Mouse (Mus musculus) forebrain, embryonic 10.5 days (tissue): ENCODE measurements around the gene Pak3. TPM values are rescaled to one million over a fixed set of nuclear protein-coding genes. Genes with fewer than 3 reads are reported as not detected.
"Not testable (repeated sequence)": the region's sequence is repeated elsewhere in the genome, so short reads cannot be mapped to it uniquely, and the experiment has no call there.

Experiments used
- DNase-seq: peaks from one replicate; pipeline ENCODE4 v3.0.0-alpha.2; 2017; ENCODE audit warnings: low spot score; ENCODE audit errors: extremely low spot score
- H3K27ac ChIP-seq: fragments of 300-500 bp; sonication (generic); 2 replicates; pipeline ENCODE4 v1.5.1; 2016; ENCODE audit warnings: mild to moderate bottlenecking
- H3K27me3 ChIP-seq: fragments of 300-500 bp; sonication (generic); 2 replicates; pipeline ENCODE4 v1.6.1; 2016; ENCODE audit warnings: mild to moderate bottlenecking; ENCODE audit not compliant: poor library complexity, severe bottlenecking
- H3K36me3 ChIP-seq: fragments of 300-500 bp; sonication (generic); replicated peaks from 2 replicates; pipeline ENCODE4 v1.6.1; 2016; ENCODE audit warnings: mild to moderate bottlenecking, moderate library complexity
- H3K4me1 ChIP-seq: fragments of 300-500 bp; sonication (generic); 2 replicates; pipeline ENCODE4 v1.6.1; 2016
- H3K4me3 ChIP-seq: fragments of 300-500 bp; sonication (generic); 2 replicates; pipeline ENCODE4 v1.5.1; 2016; ENCODE audit warnings: mild to moderate bottlenecking, moderate library complexity
- H3K9me3 ChIP-seq: fragments of 300-500 bp; sonication (generic); 2 replicates; pipeline ENCODE4 v1.6.1; 2016; ENCODE audit warnings: mild to moderate bottlenecking, moderate library complexity
- WGBS: fragments of 180-500 bp; shearing (Covaris S2); methylation state at CpG from one replicate; pipeline ENCODE4 v1.1.7; 2016; 5-methylcytosine and 5-hydroxymethylcytosine counted together
- polyA plus RNA-seq: library from polyadenylated mRNA; unstranded; fragments of >200 nt; fragmentation: Nextera tagmentation; extraction: Ambion mirVana; gene quantifications from 2 replicates; pipeline ENCODE4 v1.2.1, GENCODE M21; 2016

The Pak3 gene
- polyA plus RNA-seq: 60.3 and 62.7 TPM in 2 replicates

DNA sequence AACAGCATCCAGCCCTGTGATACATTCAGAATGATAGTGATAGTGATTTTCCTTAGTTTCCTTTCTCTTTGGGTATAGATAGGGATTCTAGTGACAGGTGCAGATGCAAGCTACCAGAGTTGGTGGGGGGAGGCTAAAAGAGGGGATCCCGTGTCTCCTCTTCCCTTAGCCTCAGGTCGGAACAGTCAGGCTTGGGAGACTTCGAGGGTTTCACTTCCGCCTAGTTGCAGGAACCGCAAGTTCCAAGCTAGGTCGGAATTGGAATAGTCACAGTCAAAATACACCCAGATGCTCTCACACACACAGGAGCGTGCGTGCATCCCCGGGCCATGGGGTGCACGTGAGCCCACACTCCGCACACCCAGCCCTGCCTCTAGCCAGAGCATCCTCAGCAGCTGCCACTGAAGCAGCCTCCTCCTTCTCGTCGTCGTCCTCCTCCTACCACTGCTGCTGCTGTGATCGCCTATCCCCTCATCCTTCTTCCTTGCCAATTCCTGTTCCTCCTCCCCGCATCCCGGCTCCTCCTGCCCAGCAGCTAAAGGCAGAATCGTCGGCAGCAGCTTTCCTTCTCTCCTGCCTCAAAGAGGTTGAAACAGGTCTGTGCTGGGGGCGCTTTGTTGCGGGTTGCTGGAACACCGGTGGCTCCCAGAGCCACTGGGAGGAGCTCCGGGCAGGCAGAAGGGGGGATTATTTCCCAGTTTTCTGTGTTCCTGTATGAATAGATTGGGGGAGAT, at the start of gene Pak3:
Gene Pak3 (plus strand): TSS at position 424 of the 734 bp plus-strand sequence.
- peaks cover 89% of the 10 kb centered on the region for H3K27me3 ChIP-seq
- peaks cover 20% of the 10 kb centered on the region for H3K4me1 ChIP-seq
- WGBS: 13% methylated on average over 23 of the region's 23 CpGs
- no peaks in the 10 kb centered on the region for H3K36me3 ChIP-seq
- DNase-seq: peak; percentile 37
- no peaks in the 10 kb centered on the region for H3K9me3 ChIP-seq
- peak within 1 kb of the TSS; percentile 89 for H3K27ac ChIP-seq
- peak within 1 kb of the TSS; percentile 54 for H3K4me3 ChIP-seq

DNA sequence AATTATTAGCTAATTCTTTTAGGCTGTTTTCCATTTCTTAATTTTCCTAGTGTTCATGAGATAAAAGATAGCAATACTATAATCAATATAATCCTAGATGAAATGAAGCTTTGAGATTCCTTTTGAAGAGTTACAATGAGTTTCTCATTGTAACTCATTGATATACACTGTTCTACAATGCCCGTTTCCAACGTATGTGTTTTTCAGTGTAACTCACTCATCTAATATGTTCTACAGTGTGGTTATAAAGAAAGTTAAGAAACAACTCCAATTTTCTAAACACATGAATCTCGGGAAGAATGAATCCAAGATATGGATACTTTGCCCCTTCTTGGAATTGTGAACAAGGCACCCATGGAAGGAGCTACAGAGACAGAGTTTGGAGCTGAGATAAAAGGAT, 35.5 kb upstream of the Pak3 start:
- WGBS: 80% methylated on average over 3 of the region's 3 CpGs

DNA sequence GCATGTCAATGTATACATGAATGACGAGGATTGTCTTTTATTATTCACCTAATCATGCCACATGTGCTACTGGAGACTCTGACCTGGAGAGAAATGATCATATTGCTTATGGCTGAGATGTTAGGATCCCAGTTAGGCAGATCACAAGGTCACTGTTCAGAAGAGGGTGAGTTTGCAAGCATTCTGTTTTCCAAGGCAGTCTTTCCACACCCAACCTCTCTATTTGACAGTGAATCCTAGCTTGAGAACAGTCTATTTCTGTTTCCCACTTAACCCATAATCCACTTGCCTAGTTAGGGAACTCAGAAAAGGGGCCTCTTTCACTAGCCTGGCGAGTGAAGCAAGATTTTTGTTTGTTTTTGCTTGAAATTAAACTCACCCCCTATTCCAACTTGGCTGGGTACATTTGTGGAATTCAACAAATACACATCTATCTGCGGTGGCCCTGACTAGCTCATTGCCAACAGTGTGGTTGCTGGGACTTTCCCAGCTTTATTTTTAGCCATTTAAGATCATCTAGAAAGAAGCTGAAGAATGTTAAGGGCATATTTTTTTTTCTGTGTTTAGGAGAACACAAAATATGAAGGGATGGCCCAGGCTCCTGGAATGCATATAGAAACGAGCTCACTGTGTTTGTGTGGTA, 17.2 kb upstream of the Pak3 start:
- Histone ChIP-seq H3K36me3 (no peaks in the 10 kb centered on the region), H3K9me3 (no peaks in the 10 kb centered on the region), H3K4me3 (no peak overlapping the region), H3K27ac (no peak overlapping the region), H3K27me3 (peaks cover 85% of the 10 kb centered on the region), H3K4me1 (no peaks in the 10 kb centered on the region)
- 78% methylated on average over 4 of the region's 4 CpGs for WGBS
- DNase-seq: no peak

More for the DNA sequence above, 35.5 kb upstream of the Pak3 start:
- Histone ChIP-seq H3K27ac (no peak overlapping the region), H3K9me3 (peaks cover 3% of the 10 kb centered on the region; the same call in 1 of the 2 replicates), H3K36me3 (no peaks in the 10 kb centered on the region), H3K4me1 (no peaks in the 10 kb centered on the region), H3K27me3 (peaks cover 24% of the 10 kb centered on the region; the same call in 1 of the 2 replicates), H3K4me3 (no peak overlapping the region)
- peak; percentile 100 for DNase-seq

DNA sequence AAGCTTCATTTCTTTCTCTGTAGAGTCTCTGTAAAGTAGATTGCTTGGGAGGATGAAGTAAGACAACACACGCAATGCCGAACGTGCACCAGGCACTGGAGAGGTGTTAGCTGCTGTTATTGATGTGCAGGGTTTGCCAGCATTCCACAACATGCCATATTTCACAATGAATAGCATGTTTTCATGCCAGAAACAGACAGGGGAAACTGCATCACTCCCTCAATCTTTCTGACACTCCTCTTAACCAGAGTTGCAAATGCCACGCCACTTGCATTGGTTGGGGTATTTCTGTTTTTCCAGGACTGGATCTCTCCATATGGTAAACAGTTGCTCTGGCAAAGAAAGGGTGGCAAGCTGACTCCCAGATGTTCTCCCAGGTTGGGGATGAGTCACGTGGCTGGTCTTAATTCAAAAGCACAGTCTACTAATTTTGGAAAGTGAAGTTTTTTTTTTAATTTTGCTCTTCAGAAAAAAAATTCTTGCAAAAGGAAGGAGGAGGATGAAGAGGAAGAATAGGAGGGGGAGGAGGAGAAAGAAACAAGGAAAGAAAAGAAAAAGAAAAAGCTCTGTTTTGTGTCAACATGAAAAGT, 16.5 kb upstream of the Pak3 start:
- H3K36me3 ChIP-seq: no peaks in the 10 kb centered on the region
- WGBS: 78% methylated on average over 5 of the region's 5 CpGs
- H3K4me1 ChIP-seq: no peaks in the 10 kb centered on the region
- H3K9me3 ChIP-seq: no peaks in the 10 kb centered on the region
- H3K27me3 ChIP-seq: peaks cover 78% of the 10 kb centered on the region
- DNase-seq: no peak
- no peak overlapping the region for H3K4me3 ChIP-seq
- no peak overlapping the region for H3K27ac ChIP-seq

DNA sequence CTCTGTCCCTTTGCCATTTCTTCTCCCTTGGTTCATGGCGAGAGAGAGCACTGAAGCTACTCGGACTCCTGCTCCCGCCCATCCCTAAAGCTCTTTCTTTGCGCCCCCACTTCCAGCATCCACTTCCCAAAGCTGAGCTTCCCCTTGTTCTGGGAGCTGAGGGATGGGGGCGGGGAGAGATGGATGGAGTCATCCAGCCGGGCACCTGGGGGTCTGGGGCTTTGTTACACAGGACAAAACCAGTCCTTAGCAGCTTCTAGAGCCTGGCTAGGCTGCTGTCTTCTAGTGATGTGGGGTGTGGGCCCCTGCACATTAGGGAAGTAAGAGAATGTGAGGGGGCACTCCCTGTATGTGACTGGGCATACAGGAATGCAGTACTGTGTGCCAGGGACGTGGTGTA, 526 bp downstream of the Pak3 start:
- DNase-seq: peak; percentile 31
- Histone ChIP-seq H3K4me1 (peaks cover 20% of the 10 kb centered on the region), H3K9me3 (no peaks in the 10 kb centered on the region), H3K36me3 (no peaks in the 10 kb centered on the region), H3K27me3 (peaks cover 89% of the 10 kb centered on the region), H3K27ac (peak overlapping the region; percentile 89), H3K4me3 (peak overlapping the region; percentile 54)
- WGBS: 21% methylated on average over 7 of the region's 7 CpGs

DNA sequence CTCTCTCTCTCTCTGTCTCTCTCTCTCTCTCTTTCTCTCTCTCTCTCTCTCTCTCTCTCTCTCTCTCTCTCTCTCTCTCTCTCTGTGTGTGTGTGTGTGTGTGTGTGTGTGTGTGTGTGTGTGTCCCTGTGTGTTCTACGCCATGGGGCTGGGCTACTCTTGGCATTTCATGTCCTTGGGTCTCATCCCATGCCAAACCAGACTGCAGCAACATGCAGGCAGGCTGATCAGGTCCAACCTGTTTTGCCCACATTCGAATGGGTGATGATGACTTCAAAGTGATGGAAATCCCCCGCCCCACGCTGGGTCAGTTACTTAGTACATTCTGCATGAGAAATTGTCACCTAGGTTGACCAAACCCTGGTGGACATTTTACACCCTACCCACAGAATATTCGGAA, 1.1 kb downstream of the Pak3 start:
- DNase-seq, H3K9me3 ChIP-seq, H3K36me3 ChIP-seq: not testable (repeated sequence)
- WGBS: 66% methylated on average over 5 of the region's 5 CpGs
- Histone ChIP-seq H3K27ac (peak overlapping the region; percentile 89; the same call in 1 of the 2 replicates), H3K4me1 (peaks cover 20% of the 10 kb centered on the region), H3K27me3 (peaks cover 92% of the 10 kb centered on the region), H3K4me3 (peak overlapping the region; percentile 54; the same call in 1 of the 2 replicates)

DNA sequence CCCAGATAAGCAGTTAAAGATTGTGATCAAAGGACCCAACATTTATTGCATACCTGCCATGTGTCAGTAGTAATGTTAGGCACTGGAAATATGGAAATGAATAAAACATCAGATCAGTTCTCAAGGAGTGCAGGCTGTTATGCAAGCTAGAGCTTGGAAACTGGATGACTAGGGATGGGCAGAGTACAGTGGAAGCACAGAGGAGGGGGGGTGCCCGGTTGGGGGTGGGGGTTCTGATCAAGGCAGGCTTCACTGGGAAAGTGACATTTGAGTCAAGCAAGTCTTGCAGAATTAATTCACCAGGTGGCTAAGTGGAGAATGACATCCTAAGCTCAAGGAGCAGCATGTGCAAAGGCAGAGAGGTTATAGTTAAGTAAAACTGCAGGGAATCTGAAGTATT, 1.8 kb downstream of the Pak3 start:
- Histone ChIP-seq H3K27me3 (peaks cover 95% of the 10 kb centered on the region), H3K9me3 (no peaks in the 10 kb centered on the region), H3K36me3 (no peaks in the 10 kb centered on the region), H3K4me3 (no peak overlapping the region), H3K4me1 (peaks cover 20% of the 10 kb centered on the region), H3K27ac (no peak overlapping the region)
- DNase-seq: no peak
- WGBS: 46% methylated on average over 1 of the region's 1 CpGs

DNA sequence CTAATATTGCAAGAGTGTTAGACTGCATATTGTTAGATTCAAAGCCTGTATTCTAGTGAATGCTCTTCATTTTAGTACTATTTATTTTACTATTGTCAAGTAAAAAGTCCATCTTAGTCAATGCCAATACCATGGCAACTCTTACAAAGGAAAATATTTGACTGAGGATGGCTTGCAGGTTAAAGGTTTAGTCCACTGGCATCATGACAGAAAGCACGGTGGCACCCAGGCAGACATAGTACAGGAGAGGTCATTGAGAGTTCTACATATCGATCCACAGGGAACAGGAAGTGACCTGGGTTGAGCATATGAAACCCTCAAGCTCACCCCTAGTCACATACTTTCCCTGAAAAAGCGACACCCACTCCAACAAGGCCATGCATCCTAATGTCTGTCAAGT, 13.9 kb downstream of the Pak3 start:
- 87% methylated on average over 3 of the region's 3 CpGs for WGBS
- Histone ChIP-seq H3K4me1 (no peaks in the 10 kb centered on the region), H3K27ac (no peak overlapping the region), H3K36me3 (no peaks in the 10 kb centered on the region), H3K9me3 (no peaks in the 10 kb centered on the region), H3K27me3 (peaks cover 87% of the 10 kb centered on the region), H3K4me3 (no peak overlapping the region)
- DNase-seq: no peak

DNA sequence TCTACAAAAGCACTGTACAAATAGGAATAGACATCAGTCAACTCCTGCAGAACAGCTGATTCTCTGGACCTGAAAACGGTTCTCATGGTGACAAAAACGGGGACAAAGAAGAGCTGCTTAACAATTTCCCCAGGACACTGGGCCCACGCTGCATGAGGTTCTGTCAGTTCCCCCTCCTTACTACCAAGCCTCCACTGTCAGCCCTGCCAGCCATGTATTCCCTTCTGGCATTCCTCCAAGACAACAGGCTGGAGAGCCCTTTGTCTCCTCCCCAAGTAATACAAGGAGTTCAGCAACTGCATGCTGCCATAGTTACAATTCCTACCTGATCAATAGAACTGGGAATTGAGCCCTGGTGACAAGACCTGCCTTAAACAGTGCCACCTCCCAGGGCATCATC, 15.2 kb downstream of the Pak3 start:
- no peaks in the 10 kb centered on the region for H3K36me3 ChIP-seq
- peaks cover 86% of the 10 kb centered on the region for H3K27me3 ChIP-seq
- H3K27ac ChIP-seq: no peak overlapping the region
- no peak overlapping the region for H3K4me3 ChIP-seq
- H3K9me3 ChIP-seq: no peaks in the 10 kb centered on the region
- 78% methylated on average over 3 of the region's 3 CpGs for WGBS
- H3K4me1 ChIP-seq: no peaks in the 10 kb centered on the region
- no peak for DNase-seq

DNA sequence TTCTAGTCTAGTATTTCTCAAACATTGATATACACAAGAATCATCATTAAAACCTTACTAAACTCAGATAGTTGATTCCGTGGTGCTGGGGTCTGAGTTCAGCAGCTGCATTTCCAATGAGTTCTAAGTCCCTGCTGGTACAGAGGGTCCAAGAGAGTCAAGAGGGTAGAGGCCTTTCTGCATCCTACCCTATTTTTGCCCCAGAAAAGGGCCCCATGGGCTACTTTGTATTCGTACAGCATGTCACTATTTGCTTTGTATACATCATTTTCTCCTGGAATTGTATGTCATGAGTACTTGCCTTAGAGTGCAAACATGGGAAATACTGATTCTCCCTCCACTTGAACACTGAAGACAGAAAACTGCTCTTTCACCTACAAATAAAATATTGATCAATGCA, 24.4 kb downstream of the Pak3 start:
- 47% methylated on average over 2 of the region's 2 CpGs for WGBS
- peaks cover 66% of the 10 kb centered on the region for H3K27me3 ChIP-seq
- H3K27ac ChIP-seq: peak overlapping the region; percentile 76
- H3K4me1 ChIP-seq: peaks cover 18% of the 10 kb centered on the region
- no peaks in the 10 kb centered on the region for H3K9me3 ChIP-seq
- no peak overlapping the region for H3K4me3 ChIP-seq
- H3K36me3 ChIP-seq: no peaks in the 10 kb centered on the region
- DNase-seq: no peak

DNA sequence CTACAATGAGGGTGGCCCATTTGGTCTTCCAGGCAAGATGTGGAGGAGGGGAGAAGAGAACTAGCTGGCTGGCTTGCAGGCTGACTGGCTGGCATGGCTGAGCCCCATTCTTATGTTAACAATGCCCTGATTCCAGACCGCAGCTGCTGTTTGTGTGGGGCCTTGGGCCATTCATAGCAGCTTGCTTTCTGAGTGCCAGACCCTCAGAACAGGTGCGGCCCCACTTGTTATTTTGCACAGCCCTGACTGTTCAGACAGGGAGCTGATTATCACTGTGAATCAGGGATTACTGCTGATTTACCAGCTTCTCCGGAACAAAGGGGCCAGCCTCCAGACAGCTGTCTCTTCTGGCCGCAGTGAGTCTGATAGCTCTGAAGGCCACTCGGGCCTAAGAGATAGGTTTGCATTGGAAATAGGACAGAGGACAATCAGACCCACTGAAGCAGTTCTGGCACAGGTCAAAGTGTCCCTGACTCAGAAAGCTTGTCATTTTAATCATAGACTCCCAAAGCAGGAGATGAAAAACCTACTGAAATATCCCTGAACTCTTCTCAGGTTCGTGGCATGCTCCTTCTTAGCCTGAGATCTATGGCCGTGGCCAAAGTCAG, 24.9 kb downstream of the Pak3 start:
- peak overlapping the region; percentile 76 for H3K27ac ChIP-seq
- no peak overlapping the region for H3K4me3 ChIP-seq
- no peaks in the 10 kb centered on the region for H3K36me3 ChIP-seq
- no peaks in the 10 kb centered on the region for H3K9me3 ChIP-seq
- H3K27me3 ChIP-seq: peaks cover 66% of the 10 kb centered on the region
- H3K4me1 ChIP-seq: peaks cover 18% of the 10 kb centered on the region
- 41% methylated on average over 7 of the region's 7 CpGs for WGBS
- DNase-seq: peak; percentile 49

DNA sequence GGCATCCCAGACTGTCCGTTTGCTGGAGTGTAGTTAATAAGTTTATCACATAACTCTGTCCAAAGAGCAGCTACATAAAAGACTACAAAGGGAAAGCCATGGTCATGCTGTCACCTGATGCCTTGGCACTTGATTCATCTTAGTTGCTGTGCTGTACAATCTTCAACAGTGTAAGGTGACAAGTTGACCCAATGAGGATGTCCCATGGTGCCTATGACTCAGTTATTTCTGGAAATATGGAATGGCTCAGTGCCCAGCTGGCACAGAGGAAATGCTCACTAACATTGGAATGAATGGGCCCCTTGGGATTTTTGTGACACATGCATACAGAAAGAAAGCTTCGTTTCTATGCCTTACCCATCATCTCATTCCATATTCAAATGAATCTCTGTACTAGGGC, 55.3 kb downstream of the Pak3 start:
- Histone ChIP-seq H3K36me3 (no peaks in the 10 kb centered on the region), H3K9me3 (no peaks in the 10 kb centered on the region), H3K4me3 (no peak overlapping the region), H3K4me1 (no peaks in the 10 kb centered on the region), H3K27ac (no peak overlapping the region), H3K27me3 (peaks cover 79% of the 10 kb centered on the region)
- 72% methylated on average over 2 of the region's 2 CpGs for WGBS
- DNase-seq: no peak

DNA sequence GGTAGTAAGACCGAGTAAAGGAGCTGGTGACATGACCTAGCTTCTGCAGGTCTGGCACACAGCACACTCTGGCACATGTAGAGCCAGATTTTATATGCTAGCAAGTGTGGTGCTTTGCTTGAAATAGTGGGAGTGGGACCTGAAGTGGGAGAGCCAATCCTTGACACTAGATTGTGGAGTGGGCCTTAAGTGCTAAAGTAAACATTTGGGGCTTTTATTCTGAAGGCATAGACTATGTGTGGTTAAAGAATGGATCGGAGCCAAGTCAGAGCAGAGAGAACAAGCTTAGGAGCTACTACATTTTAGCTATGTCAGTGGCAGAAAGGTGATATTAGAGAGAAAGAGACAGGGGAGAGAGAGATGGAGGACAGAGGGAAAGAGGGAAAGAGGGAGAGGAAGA, 61.5 kb downstream of the Pak3 start:
- Histone ChIP-seq H3K4me1 (no peaks in the 10 kb centered on the region), H3K36me3 (no peaks in the 10 kb centered on the region), H3K4me3 (no peak overlapping the region), H3K27ac (no peak overlapping the region), H3K9me3 (no peaks in the 10 kb centered on the region), H3K27me3 (peaks cover 86% of the 10 kb centered on the region)
- no peak for DNase-seq
- 90% methylated on average over 2 of the region's 2 CpGs for WGBS
